Mouse (Mus musculus): ENCODE results near the gene Odf3l2.

Odf3l2 gene

GRCm38 (mm10) chr10:79645711-79646110 lies at the start of gene Odf3l2:
TSS of gene Odf3l2 (minus strand) at chr10:79645738.
- no peak for DNase-seq (ENCODE audit: low read depth in 2 of 2, low spot score in 2 of 2)

GRCm38 (mm10) chr10:79694379-79694655 lies 48.8 kb upstream of the Odf3l2 start:
- DNase-seq (ENCODE audit: low read depth in 2 of 2, low spot score in 2 of 2): no peak

GRCm38 (mm10) chr10:79693580-79694378 lies 48.2 kb upstream of the Odf3l2 start:
- DNase-seq (ENCODE audit: low read depth in 2 of 2, low spot score in 2 of 2): no peak

- DNase-seq (ENCODE audit: low read depth in 2 of 2, low spot score in 2 of 2): peak in 1 of 2 experiments; percentile 28
These were observed 46.5 kb upstream of the Odf3l2 start for GRCm38 (mm10) chr10:79691986-79692548.

GRCm38 (mm10) chr10:79689178-79689577 lies 43.6 kb upstream of the Odf3l2 start:
- DNase-seq (ENCODE audit: low read depth in 2 of 2, low spot score in 2 of 2): no peak

GRCm38 (mm10) chr10:79688720-79689119 lies 43.2 kb upstream of the Odf3l2 start, which contains the start of gene Gzmm:
TSS of gene Gzmm (plus strand) at chr10:79689020.
- no peak for DNase-seq (ENCODE audit: low read depth in 2 of 2, low spot score in 2 of 2)

GRCm38 (mm10) chr10:79687513-79687912 lies 42.0 kb upstream of the Odf3l2 start:
- DNase-seq (ENCODE audit: low read depth in 2 of 2, low spot score in 2 of 2): no peak

- no peak for DNase-seq (ENCODE audit: low read depth in 2 of 2, low spot score in 2 of 2)
These were observed 41.2 kb upstream of the Odf3l2 start for GRCm38 (mm10) chr10:79686691-79687090.

GRCm38 (mm10) chr10:79686219-79686618 lies 40.7 kb upstream of the Odf3l2 start:
- no peak for DNase-seq (ENCODE audit: low read depth in 2 of 2, low spot score in 2 of 2)

- DNase-seq (ENCODE audit: low read depth in 2 of 2, low spot score in 2 of 2): no peak
These were observed 39.4 kb upstream of the Odf3l2 start for GRCm38 (mm10) chr10:79684770-79685600.

- no peak for DNase-seq (ENCODE audit: low read depth in 2 of 2, low spot score in 2 of 2)
These were observed 38.4 kb upstream of the Odf3l2 start for GRCm38 (mm10) chr10:79683726-79684640.

- DNase-seq (ENCODE audit: low read depth in 2 of 2, low spot score in 2 of 2): peak in 1 of 2 experiments; percentile 40
These were observed 37.5 kb upstream of the Odf3l2 start for GRCm38 (mm10) chr10:79682916-79683582.

GRCm38 (mm10) chr10:79682551-79682915 lies 37.0 kb upstream of the Odf3l2 start:
- peak in 1 of 2 experiments; percentile 21 for DNase-seq (ENCODE audit: low read depth in 2 of 2, low spot score in 2 of 2)

- peak; percentile 98 to 99 for DNase-seq (ENCODE audit: low read depth in 2 of 2, low spot score in 2 of 2)
These were observed 36.2 kb upstream of the Odf3l2 start, which contains the start of gene Cdc34 for GRCm38 (mm10) chr10:79681591-79682245. TSS of gene Cdc34 (plus strand) at chr10:79682195.

- no peak for DNase-seq (ENCODE audit: low read depth in 2 of 2, low spot score in 2 of 2)
These were observed 35.3 kb upstream of the Odf3l2 start for GRCm38 (mm10) chr10:79680606-79681495.

- DNase-seq (ENCODE audit: low read depth in 2 of 2, low spot score in 2 of 2): no peak
These were observed 30.0 kb upstream of the Odf3l2 start for GRCm38 (mm10) chr10:79675346-79676035.

- DNase-seq (ENCODE audit: low read depth in 2 of 2, low spot score in 2 of 2): no peak
These were observed 27.5 kb upstream of the Odf3l2 start for GRCm38 (mm10) chr10:79673054-79673453.

GRCm38 (mm10) chr10:79672088-79672455 lies 26.5 kb upstream of the Odf3l2 start:
- DNase-seq (ENCODE audit: low read depth in 2 of 2, low spot score in 2 of 2): no peak
